Mouse (Mus musculus) myocyte (in vitro differentiated cells): ENCODE measurements around the gene Pcdh17. TPM values are rescaled to one million over a fixed set of nuclear protein-coding genes. Genes with fewer than 3 reads are reported as not detected.

Experiments
- H3K27me3 ChIP-seq: one replicate; pipeline ENCODE4 v1.6.1; 2011; ENCODE audit not compliant: control insufficient read depth, insufficient read depth, insufficient read length
- H3K36me3 ChIP-seq: one replicate; pipeline ENCODE4 v1.6.1; 2011; ENCODE audit not compliant: control insufficient read depth, insufficient read depth
- H3K4me2 ChIP-seq: one replicate; pipeline ENCODE4 v1.6.1; 2011; ENCODE audit warnings: low read depth, control low read depth
- H3K4me3 ChIP-seq: one replicate; pipeline ENCODE4 v1.5.1; 2011; ENCODE audit warnings: mild to moderate bottlenecking, control low read depth, moderate library complexity
- H3K79me2 ChIP-seq: one replicate; pipeline ENCODE4 v1.6.1; 2011; ENCODE audit not compliant: control insufficient read depth, insufficient read depth
- H3ac ChIP-seq: one replicate; pipeline ENCODE4 v1.6.1; 2011; ENCODE audit not compliant: control insufficient read depth, insufficient read length
- CEBPB ChIP-seq: IDR thresholded peaks from 2 replicates; pipeline ENCODE4 v1.6.1; 2011; ENCODE audit warnings: mild to moderate bottlenecking, moderate library complexity; ENCODE audit not compliant: poor library complexity, insufficient read depth, severe bottlenecking
- E2F4 ChIP-seq: IDR thresholded peaks from one replicate; pipeline ENCODE4 v1.6.1; 2011; ENCODE audit warnings: mild to moderate bottlenecking, control low read depth, moderate library complexity; ENCODE audit not compliant: insufficient read depth
- MAX ChIP-seq: IDR thresholded peaks from one replicate; pipeline ENCODE4 v1.6.1; 2011; ENCODE audit warnings: low read depth, mild to moderate bottlenecking, control low read depth
- MYOD1 ChIP-seq, 3 experiments: IDR thresholded peaks; one replicate each; pipeline ENCODE4 v1.6.1; 2011; ENCODE audit warnings: control low read depth in 2 of 3, low read depth in 2 of 3, mild to moderate bottlenecking in 2 of 3, moderate library complexity in 1 of 3; ENCODE audit not compliant: insufficient read length in 2 of 3, control insufficient read depth in 1 of 3
- MYOG ChIP-seq, 3 experiments: IDR thresholded peaks; one replicate each; pipeline ENCODE4 v1.6.1; 2011; ENCODE audit warnings: control low read depth in 2 of 3, low read depth in 2 of 3, mild to moderate bottlenecking in 2 of 3; ENCODE audit not compliant: insufficient read length in 2 of 3, control insufficient read depth in 1 of 3, insufficient read depth in 1 of 3
- POLR2A ChIP-seq: IDR thresholded peaks from one replicate; pipeline ENCODE4 v1.6.1; 2011; ENCODE audit warnings: low read depth, mild to moderate bottlenecking, control low read depth, moderate library complexity; ENCODE audit not compliant: insufficient read length
- POLR2AphosphoS2 ChIP-seq: IDR thresholded peaks from one replicate; pipeline ENCODE4 v1.6.1; 2011; ENCODE audit warnings: low read depth, control low read depth; ENCODE audit not compliant: insufficient read length
- REST ChIP-seq: IDR thresholded peaks from one replicate; pipeline ENCODE4 v1.6.1; 2011; ENCODE audit warnings: mild to moderate bottlenecking, control low read depth, moderate library complexity; ENCODE audit not compliant: insufficient read depth, insufficient read length
- SRF ChIP-seq: IDR thresholded peaks from one replicate; pipeline ENCODE4 v1.6.1; 2011; ENCODE audit warnings: low read depth; ENCODE audit not compliant: control insufficient read depth, insufficient read length
- TCF12 ChIP-seq: IDR thresholded peaks from one replicate; pipeline ENCODE4 v1.6.1; 2011; ENCODE audit warnings: mild to moderate bottlenecking, control low read depth; ENCODE audit not compliant: poor library complexity, insufficient read depth, severe bottlenecking
- TCF3 ChIP-seq: IDR thresholded peaks from one replicate; pipeline ENCODE4 v1.6.1; 2011; ENCODE audit warnings: low read depth, control low read depth; ENCODE audit not compliant: insufficient read length
- USF1 ChIP-seq: IDR thresholded peaks from one replicate; pipeline ENCODE4 v1.6.1; 2011; ENCODE audit warnings: low read depth, mild to moderate bottlenecking, control low read depth, moderate library complexity
- polyA plus RNA-seq: library from polyadenylated mRNA; unstranded; fragments of >200 nt; fragmentation: generic; extraction: Trizol; gene quantifications from one replicate; pipeline ENCODE4 v1.2.1, GENCODE M21; 2012; ENCODE audit warnings: missing spikeins

Pcdh17 gene
- polyA plus RNA-seq, 1 experiment: 0.08 TPM

DNA sequence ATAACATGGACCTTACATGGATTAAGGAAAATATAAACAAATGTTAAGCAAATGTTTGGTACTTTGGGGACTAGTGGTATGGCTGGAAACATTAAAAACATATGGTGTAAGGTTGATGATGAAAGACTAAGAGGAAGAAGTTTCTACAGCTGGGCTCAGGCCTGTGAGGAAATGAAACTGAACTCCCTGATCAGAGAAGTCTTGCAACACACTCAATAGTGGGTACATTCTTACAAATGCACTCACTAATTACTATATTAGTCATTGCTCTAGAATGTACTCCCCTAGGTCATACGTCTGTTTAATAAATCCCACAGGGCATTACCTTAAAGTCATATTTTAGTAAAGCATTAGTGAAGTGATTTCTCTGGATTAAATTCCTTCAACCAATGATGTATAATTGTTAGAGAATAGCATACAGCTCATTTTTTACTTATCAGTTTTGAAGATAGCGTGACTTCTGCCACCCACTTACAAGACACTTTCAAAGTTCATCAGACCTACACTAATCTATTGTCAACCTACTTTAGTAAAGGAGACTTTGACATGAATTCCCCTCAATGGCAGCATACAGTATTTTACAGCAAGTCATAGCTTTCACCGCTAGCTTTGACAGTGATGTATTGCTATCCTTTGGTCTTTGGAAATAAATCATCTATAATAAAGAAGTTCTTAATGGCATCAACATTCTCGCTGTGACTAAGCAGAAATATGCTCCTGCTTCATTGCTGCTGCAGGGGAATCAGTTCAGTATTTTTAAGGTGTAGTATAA lies 10.9 kb downstream of the Pcdh17 start:
- Histone ChIP-seq H3K27me3 (no peaks in the 10 kb centered on the region), H3K79me2 (no peaks in the 10 kb centered on the region), H3K36me3 (no peaks in the 10 kb centered on the region), H3ac (no peak overlapping the region), H3K4me3 (no peak overlapping the region), H3K4me2 (no peak overlapping the region)
- TF ChIP-seq MYOD1 (IDR thresholded peaks at IDR 0.05; ENCODE audit: control insufficient read depth in 1 of 3, insufficient read length in 2 of 3, low read depth in 2 of 3) (no peak), CEBPB (0 out of 2 replicates have a peak, but pooled peaks have one; percentile 42)

DNA sequence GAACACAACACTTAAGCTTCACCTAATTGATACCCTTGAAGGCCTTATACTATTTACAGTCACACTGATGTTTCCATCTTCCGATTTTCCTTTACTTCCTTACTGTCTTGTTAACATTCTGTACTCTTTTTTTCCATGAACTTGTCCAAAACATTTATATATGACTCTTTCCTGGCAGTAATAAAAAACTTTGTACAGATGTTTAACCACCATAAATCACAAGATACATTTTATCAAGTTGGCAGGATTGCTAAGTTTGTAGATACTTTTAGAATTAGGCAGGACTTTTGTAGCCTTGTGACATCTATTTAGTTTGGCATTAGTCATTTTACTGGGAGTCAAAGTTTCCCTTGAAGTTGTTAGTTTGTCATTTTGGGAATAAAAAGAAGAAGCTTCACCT lies 32.1 kb downstream of the Pcdh17 start:
- H3K4me2 ChIP-seq: no peak overlapping the region
- H3K36me3 ChIP-seq: no peaks in the 10 kb centered on the region
- no peak overlapping the region for H3K4me3 ChIP-seq
- no peak for TF ChIP-seq REST
- TF ChIP-seq POLR2A: no peak
- TF ChIP-seq TCF12: no peak
- no peak for TF ChIP-seq TCF3
- TF ChIP-seq MYOD1 (IDR thresholded peaks at IDR 0.05; ENCODE audit: control insufficient read depth in 1 of 3, insufficient read length in 2 of 3, low read depth in 2 of 3): no peak
- no peak for TF ChIP-seq USF1
- no peaks in the 10 kb centered on the region for H3K79me2 ChIP-seq
- no peaks in the 10 kb centered on the region for H3K27me3 ChIP-seq
- no peak overlapping the region for H3ac ChIP-seq

DNA sequence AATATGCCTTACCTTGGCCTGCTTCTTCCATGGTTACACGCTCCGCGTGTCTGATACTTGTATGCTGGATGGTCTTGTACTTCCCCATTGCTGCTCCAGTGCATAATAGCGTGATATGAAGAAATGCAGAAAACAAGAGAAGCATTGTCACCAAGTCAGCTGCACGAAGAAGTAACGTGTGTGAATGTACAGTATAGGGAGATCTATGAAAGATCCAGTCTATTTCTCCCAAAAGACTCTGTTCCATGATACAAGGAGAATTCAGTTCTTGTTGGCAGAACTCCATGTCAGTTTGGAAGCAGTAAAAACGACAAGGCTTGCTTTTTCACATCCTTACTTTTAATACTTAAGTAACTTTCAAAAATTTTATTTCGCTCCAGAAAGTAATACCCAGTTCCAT lies 33.0 kb downstream of the Pcdh17 start:
- no peaks in the 10 kb centered on the region for H3K36me3 ChIP-seq
- TF ChIP-seq CEBPB (no peak), TCF12 (no peak), USF1 (no peak), MYOD1 (IDR thresholded peaks at IDR 0.05; ENCODE audit: control insufficient read depth in 1 of 3, insufficient read length in 2 of 3, low read depth in 2 of 3) (no peak), POLR2A (no peak), MYOG (IDR thresholded peaks at IDR 0.05; ENCODE audit: control insufficient read depth in 1 of 3, insufficient read depth in 1 of 3, insufficient read length in 2 of 3, low read depth in 2 of 3) (no peak), TCF3 (no peak), E2F4 (no peak), REST (no peak), SRF (no peak), MAX (no peak), POLR2AphosphoS2 (no peak)
- no peak overlapping the region for H3K4me2 ChIP-seq
- no peak overlapping the region for H3K4me3 ChIP-seq
- H3ac ChIP-seq: no peak overlapping the region
- H3K79me2 ChIP-seq: no peaks in the 10 kb centered on the region
- no peaks in the 10 kb centered on the region for H3K27me3 ChIP-seq

DNA sequence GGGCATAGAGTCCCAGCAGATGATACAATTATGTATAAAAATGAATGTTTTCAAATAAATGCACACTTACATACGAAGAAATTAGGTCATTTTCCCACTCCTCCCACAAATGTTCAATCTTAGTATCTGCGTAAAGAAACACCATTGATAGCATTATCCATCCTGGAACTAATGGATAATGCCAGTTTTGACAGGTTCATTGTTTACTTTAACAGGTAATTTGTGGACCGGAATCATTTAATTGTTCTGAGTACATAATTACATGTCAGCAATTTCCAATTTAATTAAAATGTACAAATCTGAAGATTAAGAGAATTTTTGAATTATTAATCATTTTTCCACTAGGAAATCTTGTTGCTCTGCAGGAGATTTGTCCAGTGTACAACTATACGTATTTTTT lies 33.5 kb downstream of the Pcdh17 start:
- H3K4me2 ChIP-seq: no peak overlapping the region
- no peaks in the 10 kb centered on the region for H3K36me3 ChIP-seq
- H3K4me3 ChIP-seq: no peak overlapping the region
- no peak for TF ChIP-seq TCF12
- no peak for TF ChIP-seq MYOG (IDR thresholded peaks at IDR 0.05; ENCODE audit: control insufficient read depth in 1 of 3, insufficient read depth in 1 of 3, insufficient read length in 2 of 3, low read depth in 2 of 3)
- no peak for TF ChIP-seq MYOD1 (IDR thresholded peaks at IDR 0.05; ENCODE audit: control insufficient read depth in 1 of 3, insufficient read length in 2 of 3, low read depth in 2 of 3)
- TF ChIP-seq POLR2A: no peak
- no peak for TF ChIP-seq POLR2AphosphoS2
- TF ChIP-seq CEBPB: no peak
- H3K27me3 ChIP-seq: no peaks in the 10 kb centered on the region
- H3ac ChIP-seq: no peak overlapping the region
- no peaks in the 10 kb centered on the region for H3K79me2 ChIP-seq

DNA sequence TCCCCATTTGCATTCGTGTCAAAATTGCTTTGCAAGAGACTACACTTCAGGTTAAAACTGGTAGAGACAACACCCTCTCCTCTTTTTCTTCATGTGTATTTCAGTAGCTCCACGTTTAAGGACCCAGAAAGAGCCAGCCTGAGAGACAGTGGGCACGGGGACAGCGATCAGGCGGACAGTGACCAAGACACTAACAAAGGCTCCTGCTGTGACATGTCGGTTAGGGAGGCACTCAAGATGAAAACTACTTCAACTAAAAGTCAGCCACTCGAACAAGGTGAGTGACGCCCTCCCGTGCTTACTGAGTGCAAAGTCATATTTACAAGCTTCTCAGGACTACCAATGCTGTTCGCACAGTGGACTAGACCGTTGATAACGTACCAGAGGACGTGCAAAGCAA lies 34.0 kb downstream of the Pcdh17 start:
- no peaks in the 10 kb centered on the region for H3K27me3 ChIP-seq
- no peak overlapping the region for H3K4me3 ChIP-seq
- no peak overlapping the region for H3ac ChIP-seq
- TF ChIP-seq CEBPB (no peak), MYOG (IDR thresholded peaks at IDR 0.05; ENCODE audit: control insufficient read depth in 1 of 3, insufficient read depth in 1 of 3, insufficient read length in 2 of 3, low read depth in 2 of 3) (no peak), TCF12 (no peak), USF1 (no peak), SRF (no peak), REST (no peak), MAX (no peak), POLR2A (no peak), E2F4 (no peak), MYOD1 (IDR thresholded peaks at IDR 0.05; ENCODE audit: control insufficient read depth in 1 of 3, insufficient read length in 2 of 3, low read depth in 2 of 3) (no peak), POLR2AphosphoS2 (no peak), TCF3 (no peak)
- no peak overlapping the region for H3K4me2 ChIP-seq
- H3K79me2 ChIP-seq: no peaks in the 10 kb centered on the region
- H3K36me3 ChIP-seq: no peaks in the 10 kb centered on the region
